Mouse (Mus musculus) CD4-positive helper T cell, adult 2 months (primary cell): ENCODE data around the gene Ppif.

Source experiments
- DNase-seq: peaks from one replicate; pipeline ENCODE4 v3.0.0-alpha.2; 2012; ENCODE audit warnings: low read depth, missing footprints, low spot score

Gene Ppif

GRCm38 (mm10) chr14:25736589-25736988 is 42.6 kb downstream of the Ppif start:
- DNase-seq = no peak

DNA sequence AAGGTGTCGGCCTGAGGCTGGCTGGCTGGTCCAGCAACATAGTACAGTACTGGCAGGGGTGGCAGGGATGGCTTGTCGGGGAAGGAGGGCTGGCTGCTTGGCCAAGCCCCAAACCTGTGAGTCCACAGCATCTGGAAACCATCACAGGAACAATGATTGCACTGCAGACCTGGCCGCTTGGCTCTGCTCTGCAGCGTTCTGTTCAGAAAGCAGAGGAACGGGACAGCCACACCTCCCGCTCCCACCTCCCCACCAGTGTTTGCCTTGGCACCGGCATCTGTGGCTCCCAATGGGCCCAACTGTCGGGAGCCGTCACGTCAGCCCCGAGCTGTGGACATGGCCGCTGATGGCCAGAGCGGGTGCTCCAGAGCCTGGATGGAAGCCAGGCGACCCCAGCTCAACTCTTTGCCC is 44.6 kb downstream of the Ppif start:
- no peak for DNase-seq

DNA sequence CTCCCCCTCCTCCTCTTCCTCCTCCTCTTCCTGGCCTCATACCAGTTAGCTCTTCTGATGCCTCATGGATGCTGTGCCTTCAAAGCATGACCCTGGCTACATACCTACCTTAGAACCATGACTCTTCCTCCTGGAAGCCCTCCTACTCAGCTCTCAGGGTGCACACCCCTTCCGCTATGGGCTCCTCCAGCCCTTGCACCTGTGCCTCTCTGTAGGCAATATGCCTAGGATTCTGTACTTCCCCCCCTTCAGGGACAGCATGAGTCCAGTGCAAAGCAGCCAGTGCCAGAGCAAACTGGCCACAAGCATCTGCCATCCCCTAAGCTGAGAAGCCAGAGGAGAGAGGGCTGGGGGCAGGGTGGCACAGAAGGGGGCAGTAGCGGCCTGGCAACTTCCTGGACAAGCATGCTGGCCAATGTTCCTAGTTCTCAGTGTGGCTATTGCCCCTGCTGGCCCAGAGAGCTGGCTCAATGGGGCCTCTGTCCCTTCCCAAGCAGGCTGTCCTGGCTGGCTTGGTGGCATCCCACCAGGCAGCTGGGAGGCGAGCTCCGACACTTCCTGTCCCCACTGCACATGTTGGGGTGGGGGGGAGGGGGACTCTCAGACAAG is 46.1 kb downstream of the Ppif start:
- no peak for DNase-seq

- no peak for DNase-seq
These were observed 47.3 kb downstream of the Ppif start for GRCm38 (mm10) chr14:25741211-25741610.

DNA sequence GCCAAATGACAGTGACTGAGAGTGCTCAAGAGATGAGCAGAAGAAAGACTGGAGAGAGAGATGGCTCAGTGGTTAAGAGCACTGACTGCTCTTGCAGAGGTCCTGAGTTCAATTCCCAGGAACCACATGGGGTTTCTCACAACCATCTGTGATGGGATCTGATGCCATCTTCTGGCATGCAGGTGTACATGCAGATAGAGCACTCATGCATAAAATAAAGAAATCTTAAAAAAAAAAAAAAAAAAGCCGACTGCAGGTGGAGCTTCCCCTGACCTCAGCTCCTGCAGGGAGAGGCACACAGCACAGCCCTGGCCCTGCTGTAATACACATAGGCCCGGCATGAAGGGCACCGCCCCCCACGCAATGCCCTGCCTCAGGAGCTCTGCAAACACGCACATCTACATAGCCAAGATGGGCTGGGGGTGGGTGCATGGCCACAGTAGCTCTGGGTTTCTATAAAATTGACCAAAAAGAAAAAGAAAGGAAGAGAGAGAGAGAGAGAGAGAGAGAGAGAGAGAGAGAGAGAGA is 48.0 kb downstream of the Ppif start:
- no peak for DNase-seq

DNA sequence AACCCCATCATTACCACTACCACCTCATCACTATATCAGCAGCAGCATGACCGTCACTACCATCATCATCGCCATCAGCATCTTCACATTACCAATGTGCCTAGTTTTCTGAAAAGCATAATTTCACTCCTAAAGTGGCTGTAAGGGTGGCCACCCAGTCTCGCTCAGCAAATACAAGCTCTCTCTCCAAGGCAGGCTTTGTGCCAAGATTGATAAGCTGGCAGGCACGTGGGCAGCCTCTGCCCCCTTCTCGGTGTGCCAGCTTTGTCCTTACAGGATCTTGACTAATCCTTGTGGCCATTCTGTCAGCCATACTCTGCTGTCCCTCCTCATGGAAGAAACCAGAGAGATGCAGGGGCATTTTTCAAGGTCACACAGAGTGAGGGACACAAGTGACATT is 49.0 kb downstream of the Ppif start:
- no peak for DNase-seq

DNA sequence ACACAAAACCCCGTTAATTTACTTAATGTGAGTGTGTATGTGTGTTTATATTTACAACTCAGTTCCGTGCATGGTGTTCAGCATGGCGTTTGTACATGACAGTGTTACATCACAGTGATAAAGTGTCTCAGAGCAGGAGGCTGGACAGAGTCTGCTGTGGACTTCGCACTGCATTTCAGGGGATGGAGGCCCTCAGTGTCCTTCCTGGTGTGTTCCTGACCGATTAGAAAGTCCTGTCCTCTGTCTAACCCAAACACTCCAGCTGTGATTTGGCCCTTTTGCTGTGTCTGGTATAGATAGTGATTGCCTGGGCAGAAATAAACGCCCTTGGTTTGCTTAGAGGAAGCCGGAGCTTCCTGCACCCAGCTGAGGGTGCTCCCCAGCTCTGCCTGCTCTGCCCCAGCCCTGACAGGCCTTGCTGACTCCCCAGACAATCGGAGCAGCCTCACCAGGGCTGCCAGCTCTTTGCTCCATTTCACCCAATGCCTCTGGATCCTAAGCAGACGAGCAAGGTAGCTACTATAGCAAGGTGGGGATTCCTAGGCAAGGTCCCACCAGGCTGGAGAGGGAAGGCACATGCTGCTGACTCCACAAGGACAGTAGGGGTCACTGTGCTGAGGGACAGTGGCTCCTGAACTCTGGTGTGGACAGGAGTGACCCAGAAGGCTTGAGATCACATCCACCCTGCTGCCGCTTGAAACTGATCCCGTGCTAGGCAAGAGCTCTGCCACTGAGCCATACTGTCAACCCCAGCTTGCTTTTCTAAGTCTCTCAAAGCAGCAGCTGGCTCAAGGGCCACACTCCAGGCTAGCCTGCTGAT is 51.6 kb downstream of the Ppif start:
- no peak for DNase-seq

GRCm38 (mm10) chr14:25746371-25746770 is 52.4 kb downstream of the Ppif start:
- no peak for DNase-seq

DNA sequence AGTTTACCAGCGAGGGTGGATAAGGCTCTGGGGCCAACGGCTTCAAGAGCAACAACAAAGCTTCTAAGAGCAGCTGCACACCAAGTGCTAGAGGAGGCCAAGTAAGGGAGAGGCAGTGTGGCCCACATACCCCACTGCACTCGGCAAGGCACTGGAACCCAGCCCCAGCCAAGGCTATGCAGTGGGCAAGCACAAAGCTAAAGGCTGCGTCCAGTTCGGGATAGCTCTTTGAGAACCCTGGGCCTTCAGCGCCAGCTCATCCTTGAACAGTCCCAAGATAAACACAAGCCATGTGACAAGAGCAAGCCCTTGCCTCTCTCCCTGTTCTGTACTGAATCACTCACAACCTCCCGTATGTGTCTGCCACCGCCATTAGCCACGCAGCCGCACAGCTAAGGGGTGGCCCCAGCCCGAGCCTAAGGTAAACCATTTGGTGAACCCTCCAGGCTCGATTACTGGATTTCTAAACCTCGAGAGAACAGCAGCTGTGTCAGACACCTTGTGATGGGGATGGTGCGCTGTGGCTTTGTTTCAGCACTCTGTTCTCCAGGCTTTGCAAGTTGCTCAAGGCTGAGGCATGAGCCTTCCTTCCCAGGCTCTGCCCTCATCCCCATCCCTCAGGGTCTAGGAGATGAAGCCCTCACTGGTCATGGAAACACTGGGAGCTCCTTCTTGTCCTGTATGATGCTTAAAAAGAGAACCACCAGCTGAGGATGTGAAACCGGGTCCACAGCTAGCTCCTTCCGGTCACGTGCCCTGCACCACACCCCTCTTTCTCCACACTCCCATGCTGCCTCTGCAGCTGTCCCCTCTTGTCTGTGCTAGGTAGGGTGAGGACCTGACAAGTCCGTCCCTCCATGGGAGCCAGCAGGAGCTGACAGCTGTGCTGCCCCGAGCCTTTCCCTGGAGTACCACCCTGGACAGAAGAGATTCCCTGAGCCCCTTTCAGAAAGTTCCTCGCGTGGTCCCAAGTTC is 53.3 kb downstream of the Ppif start:
- no peak for DNase-seq

GRCm38 (mm10) chr14:25747996-25748756 is 54.2 kb downstream of the Ppif start:
- no peak for DNase-seq

GRCm38 (mm10) chr14:25749143-25749909 is 55.4 kb downstream of the Ppif start:
- DNase-seq = no peak
